Mouse (Mus musculus) embryonic facial prominence, embryonic 11.5 days (tissue): ENCODE measurements at regions not wholly inside any gene's neighbourhood (a gene's known extent, or its start where the extent isn't known, plus 50 kb on each side); places are given as distances from the start of the nearest gene placed in this dataset.

Experiments
- ATAC-seq: fragments of 200-750 bp; cut with Nextera tagmentation; replicated peaks from 2 replicates; pipeline ENCODE4 v1.8.0; 2017; ENCODE audit warnings: low read depth; ENCODE audit not compliant: insufficient number of reproducible peaks, low FRiP score, low TSS enrichment
- DNase-seq: peaks from one replicate; pipeline ENCODE4 v3.0.0-alpha.2; 2015; ENCODE audit warnings: low spot score
- H3K27ac ChIP-seq: fragments of 300-500 bp; sonication (generic); replicated peaks from 2 replicates; pipeline ENCODE4 v1.5.1; 2014; ENCODE audit warnings: mild to moderate bottlenecking, low read depth, low read length, control low read depth
- H3K27me3 ChIP-seq: fragments of 300-500 bp; sonication (generic); 2 replicates; pipeline ENCODE4 v1.6.1; 2014; ENCODE audit warnings: mild to moderate bottlenecking, low read length, moderate library complexity, mixed read lengths; ENCODE audit not compliant: control insufficient read depth, insufficient read depth
- H3K36me3 ChIP-seq: fragments of 300-500 bp; sonication (generic); replicated peaks from 2 replicates; pipeline ENCODE4 v1.6.1; 2014; ENCODE audit warnings: low read depth, mild to moderate bottlenecking, low read length, moderate library complexity, mixed read lengths; ENCODE audit not compliant: control insufficient read depth, insufficient read depth
- H3K4me1 ChIP-seq: fragments of 300-500 bp; sonication (generic); 2 replicates; pipeline ENCODE4 v1.6.1; 2014; ENCODE audit warnings: low read length, mixed read lengths; ENCODE audit not compliant: control insufficient read depth, insufficient read depth
- H3K4me2 ChIP-seq: fragments of 300-500 bp; sonication (generic); 2 replicates; pipeline ENCODE4 v1.6.1; 2014; ENCODE audit warnings: low read depth, mild to moderate bottlenecking, control low read depth, low read length, moderate library complexity
- H3K4me3 ChIP-seq: fragments of 300-500 bp; sonication (generic); 2 replicates; pipeline ENCODE4 v1.5.1; 2014; ENCODE audit warnings: low read depth, low read length, control low read depth
- H3K9ac ChIP-seq: fragments of 300-500 bp; sonication (generic); replicated peaks from 2 replicates; pipeline ENCODE4 v1.6.1; 2014; ENCODE audit warnings: mild to moderate bottlenecking, control low read depth, low read length
- H3K9me3 ChIP-seq: fragments of 300-500 bp; sonication (generic); replicated peaks from 2 replicates; pipeline ENCODE4 v1.6.1; 2016; ENCODE audit warnings: mild to moderate bottlenecking, low read length, inconsistent platforms, mixed read lengths; ENCODE audit not compliant: control insufficient read depth
- WGBS: fragments of 180-500 bp; shearing (Covaris S2); extraction: QIAGEN DNeasy Blood & Tissue Kit; methylation state at CpG from one replicate; pipeline ENCODE4 v1.1.7; 2014; 5-methylcytosine and 5-hydroxymethylcytosine counted together

GRCm38 (mm10) chr8:88447844-88448535, 73.2 kb upstream of the Nkd1 start:
- no peak overlapping the region for H3K4me2 ChIP-seq
- no peaks in the 10 kb centered on the region for H3K36me3 ChIP-seq
- peaks cover 12% of the 10 kb centered on the region for H3K27me3 ChIP-seq
- H3K4me3 ChIP-seq = no peak overlapping the region
- no peak overlapping the region for H3K27ac ChIP-seq
- ATAC-seq = no peak
- WGBS = 70% methylated on average over 9 of the region's 9 CpGs
- peaks cover 8% of the 10 kb centered on the region; the same call in 1 of the 2 replicates for H3K4me1 ChIP-seq
- DNase-seq = no peak
- H3K9ac ChIP-seq = no peak overlapping the region
- H3K9me3 ChIP-seq = no peaks in the 10 kb centered on the region

- no peak overlapping the region for H3K4me3 ChIP-seq
- DNase-seq (no peak), ATAC-seq (no peak)
- H3K4me1 ChIP-seq = peaks cover 8% of the 10 kb centered on the region; the same call in 1 of the 2 replicates
- WGBS = 83% methylated on average over 9 of the region's 9 CpGs
- H3K9ac ChIP-seq = no peak overlapping the region
- no peak overlapping the region for H3K4me2 ChIP-seq
- no peak overlapping the region for H3K27ac ChIP-seq
- no peaks in the 10 kb centered on the region for H3K36me3 ChIP-seq
- H3K27me3 ChIP-seq = peaks cover 12% of the 10 kb centered on the region
- no peaks in the 10 kb centered on the region for H3K9me3 ChIP-seq
Measured at GRCm38 (mm10) chr8:88449001-88449400, 72.2 kb upstream of the Nkd1 start.

GRCm38 (mm10) chr8:88449534-88449933, 71.6 kb upstream of the Nkd1 start:
- H3K27ac ChIP-seq = no peak overlapping the region
- 70% methylated on average over 5 of the region's 5 CpGs for whole genome bisulfite sequencing

GRCm38 (mm10) chr8:88450864-88451657, 70.1 kb upstream of the Nkd1 start:
- H3K36me3 ChIP-seq = no peaks in the 10 kb centered on the region
- ATAC-seq = no peak
- no peaks in the 10 kb centered on the region; the same call in 1 of the 2 replicates for H3K9me3 ChIP-seq
- H3K4me1 ChIP-seq = peaks cover 20% of the 10 kb centered on the region
- H3K4me3 ChIP-seq = 0 out of 2 replicates have a peak overlapping the region, but pooled peaks have one; percentile 9
- WGBS = 6% methylated on average over 26 of the region's 26 CpGs
- peaks cover 12% of the 10 kb centered on the region for H3K27me3 ChIP-seq
- H3K27ac ChIP-seq = no peak overlapping the region
- DNase-seq = peak; percentile 36
- peak overlapping the region; percentile 1; the same call in 1 of the 2 replicates for H3K4me2 ChIP-seq
- peak overlapping the region; percentile 34 for H3K9ac ChIP-seq

More at GRCm38 (mm10) chr8:88449534-88449933, 71.6 kb upstream of the Nkd1 start:
- Histone ChIP-seq H3K4me1 (peaks cover 10% of the 10 kb centered on the region), H3K9me3 (no peaks in the 10 kb centered on the region), H3K4me3 (no peak overlapping the region), H3K4me2 (no peak overlapping the region), H3K27me3 (peaks cover 12% of the 10 kb centered on the region), H3K36me3 (no peaks in the 10 kb centered on the region), H3K9ac (no peak overlapping the region)
- no peak for ATAC-seq
- no peak for DNase-seq

GRCm38 (mm10) chr8:88451658-88452500, 69.3 kb upstream of the Nkd1 start:
- no peak overlapping the region for H3K4me3 ChIP-seq
- no peak overlapping the region for H3K9ac ChIP-seq
- H3K9me3 ChIP-seq = peaks cover 1% of the 10 kb centered on the region
- ATAC-seq (no peak), DNase-seq (peak; percentile 31)
- H3K27ac ChIP-seq = no peak overlapping the region
- 17% methylated on average over 17 of the region's 17 CpGs for WGBS
- H3K4me2 ChIP-seq = no peak overlapping the region; the same call in 1 of the 2 replicates
- peaks cover 12% of the 10 kb centered on the region for H3K27me3 ChIP-seq
- H3K4me1 ChIP-seq = peaks cover 20% of the 10 kb centered on the region
- H3K36me3 ChIP-seq = no peaks in the 10 kb centered on the region

GRCm38 (mm10) chr8:88452501-88452847, 68.7 kb upstream of the Nkd1 start:
- Histone ChIP-seq H3K4me1 (peaks cover 20% of the 10 kb centered on the region), H3K4me3 (no peak overlapping the region), H3K9me3 (peaks cover 3% of the 10 kb centered on the region), H3K27ac (no peak overlapping the region), H3K36me3 (no peaks in the 10 kb centered on the region), H3K4me2 (no peak overlapping the region), H3K27me3 (peaks cover 12% of the 10 kb centered on the region), H3K9ac (no peak overlapping the region)
- DNase-seq (no peak), ATAC-seq (no peak)
- WGBS = 70% methylated on average over 6 of the region's 6 CpGs

GRCm38 (mm10) chr8:88454048-88454696, 67.0 kb upstream of the Nkd1 start:
- peaks cover 12% of the 10 kb centered on the region for H3K27me3 ChIP-seq
- peak overlapping the region; percentile 47 for H3K4me3 ChIP-seq
- ATAC-seq (peak; percentile 41), DNase-seq (peak; percentile 84)
- H3K9me3 ChIP-seq = peaks cover 3% of the 10 kb centered on the region
- H3K9ac ChIP-seq = peak overlapping the region; percentile 73
- H3K27ac ChIP-seq = peak overlapping the region; percentile 75
- H3K4me2 ChIP-seq = peak overlapping the region; percentile 97
- H3K36me3 ChIP-seq = no peaks in the 10 kb centered on the region
- under 1% methylated on average over 61 of the region's 75 CpGs for WGBS
- peaks cover 20% of the 10 kb centered on the region for H3K4me1 ChIP-seq
